Mouse (Mus musculus) hindbrain, postnatal 0 days (tissue): ENCODE measurements around the gene Acadvl. TPM values are rescaled to one million over a fixed set of nuclear protein-coding genes. Genes with fewer than 3 reads are reported as not detected.

ENCODE experiments used
- ATAC-seq: fragments of 200-750 bp; cut with Nextera tagmentation; 2 replicates; pipeline ENCODE4 v1.8.0; 2017; ENCODE audit warnings: mild to moderate bottlenecking, moderate TSS enrichment, moderate library complexity
- DNase-seq: peaks from one replicate; pipeline ENCODE4 v3.0.0-alpha.2; 2015; ENCODE audit warnings: low spot score
- H3K27ac ChIP-seq: fragments of 300-500 bp; sonication (generic); 2 replicates; pipeline ENCODE4 v1.5.1; 2014; ENCODE audit warnings: mild to moderate bottlenecking
- H3K27me3 ChIP-seq: fragments of 300-500 bp; sonication (generic); 2 replicates; pipeline ENCODE4 v1.6.1; 2014; ENCODE audit warnings: low read length, mixed read lengths; ENCODE audit not compliant: insufficient read depth
- H3K36me3 ChIP-seq: fragments of 300-500 bp; sonication (generic); 2 replicates; pipeline ENCODE4 v1.6.1; 2014; ENCODE audit warnings: low read length, mixed read lengths; ENCODE audit not compliant: insufficient read depth
- H3K4me1 ChIP-seq: fragments of 300-500 bp; sonication (generic); 2 replicates; pipeline ENCODE4 v1.6.1; 2014; ENCODE audit warnings: antibody characterized with exemption, low read length, mixed read lengths; ENCODE audit not compliant: insufficient read depth
- H3K4me2 ChIP-seq: fragments of 300-500 bp; sonication (generic); 2 replicates; pipeline ENCODE4 v1.6.1; 2014; ENCODE audit warnings: low read depth, mild to moderate bottlenecking, low read length, moderate library complexity, mixed read lengths
- H3K4me3 ChIP-seq: fragments of 300-500 bp; sonication (generic); 2 replicates; pipeline ENCODE4 v1.5.1; 2014; ENCODE audit warnings: low read length
- H3K9ac ChIP-seq: fragments of 300-500 bp; sonication (generic); replicated peaks from 2 replicates; pipeline ENCODE4 v1.6.1; 2014; ENCODE audit warnings: mild to moderate bottlenecking, low read length, moderate library complexity, mixed read lengths
- H3K9me3 ChIP-seq: fragments of 300-500 bp; sonication (generic); 2 replicates; pipeline ENCODE4 v1.6.1; 2016; ENCODE audit warnings: low read length, mixed read lengths
- CTCF ChIP-seq: IDR thresholded peaks from 2 replicates; pipeline ENCODE4 v1.5.1; 2016; ENCODE audit warnings: antibody characterized with exemption, control low read depth, low read depth
- WGBS: fragments of 180-500 bp; shearing (Covaris S2); extraction: QIAGEN DNeasy Blood & Tissue Kit; methylation state at CpG from one replicate; pipeline ENCODE4 v1.1.7; 2014; 5-methylcytosine and 5-hydroxymethylcytosine counted together
- polyA plus RNA-seq: library from polyadenylated mRNA; unstranded; fragments of >200 nt; fragmentation: Nextera tagmentation; extraction: Ambion mirVana; gene quantifications from 2 replicates; pipeline ENCODE4 v1.2.1, GENCODE M21; 2015
- total RNA-seq: library from RNA; depleted of rRNA; stranded (reverse); fragments of >200 nt; gene quantifications from 2 replicates; pipeline ENCODE4 v1.2.3, GENCODE M21; 2014

The Acadvl gene
- total and polyA plus RNA-seq, 2 experiments from 2014 or later, result 44.4 to 65.2 TPM

- no peak overlapping the region for H3K4me2 ChIP-seq
- H3K9ac ChIP-seq, result no peak overlapping the region
- no peak for ATAC-seq
- TF ChIP-seq CTCF, result no peak
- H3K27ac ChIP-seq, result no peak overlapping the region
- H3K27me3 ChIP-seq, result no peaks in the 10 kb centered on the region
- DNase-seq, result no peak
- H3K9me3 ChIP-seq, result no peaks in the 10 kb centered on the region
- no peak overlapping the region for H3K4me3 ChIP-seq
- WGBS, result 65% methylated on average over 7 of the region's 7 CpGs
- H3K36me3 ChIP-seq, result no peaks in the 10 kb centered on the region
- no peaks in the 10 kb centered on the region; the same call in 1 of the 2 replicates for H3K4me1 ChIP-seq
These were observed 37.9 kb upstream of the Acadvl start for GRCm38 (mm10) chr11:70053156-70053555.

- peak; percentile 54 for TF ChIP-seq CTCF
- DNase-seq (no peak), ATAC-seq (no peak)
- Histone ChIP-seq H3K27ac (no peak overlapping the region), H3K27me3 (no peaks in the 10 kb centered on the region), H3K4me2 (no peak overlapping the region), H3K4me1 (no peaks in the 10 kb centered on the region), H3K9ac (no peak overlapping the region), H3K9me3 (no peaks in the 10 kb centered on the region), H3K36me3 (peaks cover 2% of the 10 kb centered on the region; the same call in 1 of the 2 replicates), H3K4me3 (no peak overlapping the region)
- 61% methylated on average over 10 of the region's 10 CpGs for WGBS
These were observed 34.6 kb upstream of the Acadvl start for GRCm38 (mm10) chr11:70049816-70050215.

GRCm38 (mm10) chr11:70049366-70049765, 34.2 kb upstream of the Acadvl start:
- TF ChIP-seq CTCF, result no peak

DNA sequence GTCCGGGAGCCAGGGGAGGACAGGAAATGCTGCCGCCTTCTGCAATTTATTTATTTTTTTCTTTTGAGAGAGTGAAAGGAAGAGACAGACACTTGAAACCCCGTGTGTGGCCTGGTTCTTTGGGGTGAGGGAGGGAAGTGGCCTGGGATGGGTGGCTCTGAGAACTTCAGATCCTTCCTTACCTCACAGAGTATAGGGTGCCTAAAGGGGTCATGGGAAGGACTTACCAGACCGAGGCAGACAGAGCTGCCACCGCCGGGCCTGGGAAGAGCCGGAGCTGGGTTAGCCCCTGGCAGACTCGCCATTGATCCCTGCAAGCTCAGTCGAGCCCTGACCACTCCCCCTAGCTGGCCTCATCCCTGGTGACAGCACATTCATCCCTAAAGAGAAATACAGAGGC, 30.2 kb upstream of the Acadvl start:
- no peak for ATAC-seq
- Histone ChIP-seq H3K9me3 (no peaks in the 10 kb centered on the region), H3K27ac (no peak overlapping the region), H3K36me3 (peaks cover 30% of the 10 kb centered on the region), H3K4me3 (no peak overlapping the region), H3K4me2 (no peak overlapping the region), H3K27me3 (no peaks in the 10 kb centered on the region), H3K4me1 (no peaks in the 10 kb centered on the region), H3K9ac (no peak overlapping the region)
- no peak for TF ChIP-seq CTCF
- DNase-seq, result no peak
- 39% methylated on average over 9 of the region's 9 CpGs for WGBS

More at GRCm38 (mm10) chr11:70049366-70049765, 34.2 kb upstream of the Acadvl start:
- Histone ChIP-seq H3K9me3 (no peaks in the 10 kb centered on the region), H3K4me2 (no peak overlapping the region), H3K27me3 (no peaks in the 10 kb centered on the region), H3K9ac (no peak overlapping the region), H3K4me3 (no peak overlapping the region), H3K27ac (no peak overlapping the region), H3K4me1 (no peaks in the 10 kb centered on the region), H3K36me3 (peaks cover 7% of the 10 kb centered on the region; the same call in 1 of the 2 replicates)
- DNase-seq (no peak), ATAC-seq (no peak)
- 73% methylated on average over 6 of the region's 6 CpGs for WGBS

DNA sequence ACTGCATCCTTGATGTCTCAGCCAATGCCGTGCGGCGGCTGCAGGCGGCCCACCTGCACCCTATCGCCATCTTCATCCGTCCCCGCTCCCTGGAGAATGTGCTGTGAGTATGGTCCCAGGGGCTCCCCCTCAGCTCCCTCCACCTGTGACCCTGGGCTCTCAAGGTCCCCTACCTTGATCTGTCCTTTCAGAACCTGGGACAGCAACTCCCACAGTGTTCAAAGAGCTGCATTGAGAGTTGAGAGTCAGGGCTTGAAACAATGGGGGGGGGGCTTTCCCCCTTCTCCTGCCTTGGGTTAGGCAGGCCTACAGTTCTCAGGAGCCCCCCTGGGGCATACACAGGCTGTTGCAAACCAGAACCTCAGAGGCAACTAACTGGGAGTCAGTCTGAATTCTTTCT, 28.5 kb upstream of the Acadvl start:
- peaks cover 43% of the 10 kb centered on the region for H3K36me3 ChIP-seq
- no peak overlapping the region for H3K4me3 ChIP-seq
- DNase-seq (no peak), ATAC-seq (no peak)
- H3K4me2 ChIP-seq, result no peak overlapping the region
- no peaks in the 10 kb centered on the region for H3K27me3 ChIP-seq
- H3K9ac ChIP-seq, result no peak overlapping the region
- no peak for TF ChIP-seq CTCF
- H3K9me3 ChIP-seq, result no peaks in the 10 kb centered on the region
- no peak overlapping the region for H3K27ac ChIP-seq
- H3K4me1 ChIP-seq, result no peaks in the 10 kb centered on the region
- WGBS, result 80% methylated on average over 7 of the region's 7 CpGs

DNA sequence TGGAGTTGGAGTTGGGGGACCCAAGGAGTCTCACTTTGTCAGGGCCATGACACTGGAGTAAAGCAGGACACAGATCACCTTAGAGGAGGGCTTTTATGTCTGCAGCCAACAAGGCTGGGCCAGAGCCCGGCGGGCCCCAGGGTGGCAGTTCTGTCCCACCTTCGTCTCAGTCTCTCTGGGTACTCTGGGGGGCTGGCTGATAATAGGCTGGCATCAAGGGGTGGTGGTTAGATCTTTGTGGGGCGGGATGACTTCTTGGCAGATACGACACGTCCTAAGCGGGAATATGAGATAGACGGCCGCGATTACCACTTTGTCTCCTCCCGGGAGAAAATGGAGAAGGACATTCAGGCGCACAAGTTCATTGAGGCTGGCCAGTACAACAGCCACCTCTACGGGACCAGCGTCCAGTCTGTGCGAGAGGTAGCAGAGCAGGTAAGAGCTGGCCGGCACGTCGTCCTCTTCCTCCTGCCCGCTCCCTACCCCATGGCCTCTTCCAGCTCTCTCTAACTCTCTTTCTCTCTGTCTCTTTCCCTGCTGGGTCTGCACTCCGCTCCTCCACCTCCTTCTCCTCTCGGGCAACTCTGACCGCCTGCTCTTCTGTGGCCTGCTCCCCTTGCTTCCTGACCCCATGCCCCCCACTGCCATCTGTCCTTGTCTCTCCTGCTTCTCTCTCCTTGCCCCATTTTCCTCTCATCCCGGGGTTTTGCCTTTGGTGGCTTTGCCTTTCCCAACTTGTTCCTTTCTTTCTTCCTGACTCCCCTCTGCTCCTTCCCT, 27.3 kb upstream of the Acadvl start:
- no peak overlapping the region for H3K4me3 ChIP-seq
- no peak for ATAC-seq
- H3K27me3 ChIP-seq, result no peaks in the 10 kb centered on the region
- no peak for DNase-seq
- H3K27ac ChIP-seq, result no peak overlapping the region
- no peaks in the 10 kb centered on the region for H3K4me1 ChIP-seq
- no peaks in the 10 kb centered on the region for H3K9me3 ChIP-seq
- no peak overlapping the region for H3K4me2 ChIP-seq
- H3K9ac ChIP-seq, result no peak overlapping the region
- no peak for TF ChIP-seq CTCF
- WGBS, result 85% methylated on average over 23 of the region's 23 CpGs
- H3K36me3 ChIP-seq, result peaks cover 47% of the 10 kb centered on the region

GRCm38 (mm10) chr11:70040184-70040583, 25.0 kb upstream of the Acadvl start:
- H3K4me2 ChIP-seq, result no peak overlapping the region
- H3K9me3 ChIP-seq, result no peaks in the 10 kb centered on the region
- no peaks in the 10 kb centered on the region for H3K4me1 ChIP-seq
- ATAC-seq, result no peak
- H3K27me3 ChIP-seq, result no peaks in the 10 kb centered on the region
- 89% methylated on average over 7 of the region's 7 CpGs for WGBS
- H3K27ac ChIP-seq, result no peak overlapping the region
- no peak for DNase-seq
- TF ChIP-seq CTCF, result no peak
- no peak overlapping the region for H3K9ac ChIP-seq
- no peak overlapping the region for H3K4me3 ChIP-seq
- peaks cover 47% of the 10 kb centered on the region for H3K36me3 ChIP-seq
